Mouse (Mus musculus) embryonic facial prominence, embryonic 11.5 days (tissue): ENCODE data around the gene Hip1r. TPM values are rescaled to one million over a fixed set of nuclear protein-coding genes. Genes with fewer than 3 reads are reported as not detected.

ENCODE experiments used
- ATAC-seq: fragments of 200-750 bp; cut with Nextera tagmentation; replicated peaks from 2 replicates; pipeline ENCODE4 v1.8.0; 2017; ENCODE audit warnings: low read depth; ENCODE audit not compliant: insufficient number of reproducible peaks, low FRiP score, low TSS enrichment
- DNase-seq: peaks from one replicate; pipeline ENCODE4 v3.0.0-alpha.2; 2015; ENCODE audit warnings: low spot score
- H3K27ac ChIP-seq: fragments of 300-500 bp; sonication (generic); replicated peaks from 2 replicates; pipeline ENCODE4 v1.5.1; 2014; ENCODE audit warnings: mild to moderate bottlenecking, low read depth, low read length, control low read depth
- H3K27me3 ChIP-seq: fragments of 300-500 bp; sonication (generic); 2 replicates; pipeline ENCODE4 v1.6.1; 2014; ENCODE audit warnings: mild to moderate bottlenecking, low read length, moderate library complexity, mixed read lengths; ENCODE audit not compliant: control insufficient read depth, insufficient read depth
- H3K36me3 ChIP-seq: fragments of 300-500 bp; sonication (generic); replicated peaks from 2 replicates; pipeline ENCODE4 v1.6.1; 2014; ENCODE audit warnings: low read depth, mild to moderate bottlenecking, low read length, moderate library complexity, mixed read lengths; ENCODE audit not compliant: control insufficient read depth, insufficient read depth
- H3K4me1 ChIP-seq: fragments of 300-500 bp; sonication (generic); 2 replicates; pipeline ENCODE4 v1.6.1; 2014; ENCODE audit warnings: low read length, mixed read lengths; ENCODE audit not compliant: control insufficient read depth, insufficient read depth
- H3K4me2 ChIP-seq: fragments of 300-500 bp; sonication (generic); 2 replicates; pipeline ENCODE4 v1.6.1; 2014; ENCODE audit warnings: low read depth, mild to moderate bottlenecking, control low read depth, low read length, moderate library complexity
- H3K4me3 ChIP-seq: fragments of 300-500 bp; sonication (generic); 2 replicates; pipeline ENCODE4 v1.5.1; 2014; ENCODE audit warnings: low read depth, low read length, control low read depth
- H3K9ac ChIP-seq: fragments of 300-500 bp; sonication (generic); replicated peaks from 2 replicates; pipeline ENCODE4 v1.6.1; 2014; ENCODE audit warnings: mild to moderate bottlenecking, control low read depth, low read length
- H3K9me3 ChIP-seq: fragments of 300-500 bp; sonication (generic); replicated peaks from 2 replicates; pipeline ENCODE4 v1.6.1; 2016; ENCODE audit warnings: mild to moderate bottlenecking, low read length, inconsistent platforms, mixed read lengths; ENCODE audit not compliant: control insufficient read depth
- WGBS: fragments of 180-500 bp; shearing (Covaris S2); extraction: QIAGEN DNeasy Blood & Tissue Kit; methylation state at CpG from one replicate; pipeline ENCODE4 v1.1.7; 2014; 5-methylcytosine and 5-hydroxymethylcytosine counted together
- polyA plus RNA-seq: library from polyadenylated mRNA; unstranded; fragments of >200 nt; fragmentation: Nextera tagmentation; extraction: Ambion mirVana; gene quantifications from 2 replicates; pipeline ENCODE4 v1.2.1, GENCODE M21; 2014

Hip1r gene
- 3.0 and 5.0 TPM in 2 replicates for polyA plus RNA-seq

DNA sequence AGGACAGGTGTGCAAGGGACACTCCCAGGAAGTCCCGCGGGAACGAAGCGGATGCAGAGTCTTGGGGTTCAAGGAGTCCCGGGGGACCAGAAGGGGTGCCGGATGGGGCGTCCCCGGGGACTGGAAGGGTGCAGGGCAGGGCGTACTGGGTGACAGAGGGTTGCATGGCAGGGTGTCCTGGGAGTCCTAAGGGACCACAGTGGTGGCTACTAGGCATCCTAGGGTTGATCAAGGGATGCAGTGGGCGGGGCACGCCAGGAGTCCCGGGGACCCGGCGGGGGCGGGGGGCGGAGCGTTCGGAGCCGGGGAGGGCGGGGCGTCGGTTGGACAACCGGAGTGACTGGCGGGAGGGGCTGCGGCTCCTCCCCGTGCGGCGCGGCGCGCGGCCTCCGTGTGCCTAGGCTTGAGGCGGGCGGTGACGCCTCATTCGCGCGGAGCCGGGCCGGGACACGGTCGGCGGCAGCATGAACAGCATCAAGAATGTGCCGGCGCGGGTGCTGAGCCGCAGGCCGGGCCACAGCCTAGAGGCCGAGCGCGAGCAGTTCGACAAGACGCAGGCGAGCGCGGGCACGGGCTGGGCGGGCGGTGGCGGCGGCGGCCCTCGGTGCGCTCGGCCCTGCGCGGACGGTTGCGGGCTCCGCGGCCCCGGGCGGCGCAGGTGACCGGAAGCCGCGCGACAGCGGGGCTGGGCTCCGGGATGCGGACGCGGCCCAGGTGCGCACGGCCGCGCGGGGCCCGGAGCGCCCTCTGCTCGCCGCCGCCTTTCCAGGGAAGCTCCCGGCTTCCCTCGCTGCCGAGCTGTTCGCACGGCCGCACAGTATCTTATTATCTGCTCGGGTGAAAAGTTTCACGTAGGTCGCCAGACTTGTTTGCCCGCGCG, at the start of gene Hip1r:
Hip1r (plus strand) TSS at position 330 of the 880 bp plus-strand sequence.
- H3K4me3 ChIP-seq = peak within 1 kb of the TSS; percentile 71
- peak; percentile 73 for ATAC-seq
- no peaks in the 10 kb centered on the region for H3K36me3 ChIP-seq
- H3K4me2 ChIP-seq = peak within 1 kb of the TSS; percentile 96
- DNase-seq = peak; percentile 70
- under 1% methylated on average over 102 of the region's 106 CpGs for WGBS
- peaks cover 3% of the 10 kb centered on the region for H3K4me1 ChIP-seq
- peaks cover 4% of the 10 kb centered on the region for H3K27me3 ChIP-seq
- no peak within 1 kb of the TSS for H3K27ac ChIP-seq
- H3K9ac ChIP-seq = peak within 1 kb of the TSS; percentile 69
- H3K9me3 ChIP-seq = no peaks in the 10 kb centered on the region

GRCm38 (mm10) chr5:123927118-123927517, 46.3 kb upstream of the Hip1r start, which contains the start of gene Gm43518:
TSS of gene Gm43518 (plus strand) at chr5:123927418.
- H3K4me2 ChIP-seq = no peak within 1 kb of the TSS
- no peaks in the 10 kb centered on the region for H3K9me3 ChIP-seq
- peaks cover 7% of the 10 kb centered on the region; the same call in 1 of the 2 replicates for H3K36me3 ChIP-seq
- no peaks in the 10 kb centered on the region for H3K4me1 ChIP-seq
- no peak for ATAC-seq
- DNase-seq = no peak
- WGBS = 95% methylated on average over 9 of the region's 9 CpGs
- H3K4me3 ChIP-seq = no peak within 1 kb of the TSS
- no peak within 1 kb of the TSS for H3K27ac ChIP-seq
- no peak within 1 kb of the TSS for H3K9ac ChIP-seq
- H3K27me3 ChIP-seq = no peaks in the 10 kb centered on the region

GRCm38 (mm10) chr5:123930508-123930989, 42.9 kb upstream of the Hip1r start, which contains the start of gene Ccdc62:
TSS of gene Ccdc62 (plus strand) at chr5:123930679.
- peak within 1 kb of the TSS; percentile 67 for H3K4me2 ChIP-seq
- H3K27me3 ChIP-seq = no peaks in the 10 kb centered on the region
- WGBS = under 1% methylated on average over 56 of the region's 56 CpGs
- no peaks in the 10 kb centered on the region for H3K4me1 ChIP-seq
- peak; percentile 98 for DNase-seq
- no peaks in the 10 kb centered on the region for H3K36me3 ChIP-seq
- H3K27ac ChIP-seq = peak within 1 kb of the TSS; percentile 31; the same call in 1 of the 2 replicates
- peak; percentile 92 for ATAC-seq
- peak within 1 kb of the TSS; percentile 75 for H3K4me3 ChIP-seq
- H3K9me3 ChIP-seq = no peaks in the 10 kb centered on the region
- peak within 1 kb of the TSS; percentile 97 for H3K9ac ChIP-seq

DNA sequence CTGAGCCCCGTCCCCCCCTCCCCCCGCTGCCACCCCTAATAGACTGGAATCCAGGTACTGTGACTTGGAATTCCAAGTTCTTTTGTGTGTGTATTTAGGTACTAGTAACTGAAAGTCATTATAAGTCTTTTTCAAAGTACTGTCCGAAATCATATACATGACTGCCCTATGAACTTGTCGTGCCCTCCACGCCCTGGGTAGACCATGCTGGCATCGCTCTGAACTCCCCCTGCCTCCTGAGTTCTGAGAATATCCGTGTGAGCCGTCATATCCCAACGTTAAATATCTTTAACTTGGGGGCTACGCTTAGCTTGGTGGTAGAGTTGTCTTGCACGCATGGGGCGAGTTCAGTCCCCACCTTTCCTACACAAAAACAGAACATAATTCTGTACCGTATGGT, 42.3 kb upstream of the Hip1r start:
- H3K27ac ChIP-seq = no peak overlapping the region
- peak overlapping the region; percentile 67 for H3K4me2 ChIP-seq
- H3K4me3 ChIP-seq = peak overlapping the region; percentile 75
- no peaks in the 10 kb centered on the region for H3K4me1 ChIP-seq
- H3K9ac ChIP-seq = peak overlapping the region; percentile 97
- WGBS = 51% methylated on average over 13 of the region's 13 CpGs
- DNase-seq (no peak), ATAC-seq (no peak)
- no peaks in the 10 kb centered on the region for H3K27me3 ChIP-seq
- no peaks in the 10 kb centered on the region for H3K9me3 ChIP-seq
- no peaks in the 10 kb centered on the region for H3K36me3 ChIP-seq

DNA sequence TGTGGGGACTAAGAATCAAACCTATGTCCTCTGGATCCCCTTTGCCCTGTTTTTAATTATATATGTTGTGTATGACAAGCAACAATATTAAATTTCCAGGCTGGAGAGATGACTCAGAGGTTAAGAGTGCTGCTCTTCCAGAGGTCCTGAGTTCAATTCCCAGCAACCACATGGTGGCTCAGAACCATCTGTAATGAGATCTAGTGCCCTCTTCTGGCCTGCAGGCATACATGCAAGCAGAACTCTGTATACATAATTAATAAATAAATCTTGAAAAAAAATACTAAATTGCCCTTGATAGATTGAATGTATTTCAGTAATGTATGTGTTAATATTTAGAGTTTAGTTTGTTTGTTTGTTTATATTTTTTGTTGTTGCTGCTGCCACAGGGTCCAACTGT, 40.5 kb upstream of the Hip1r start:
- DNase-seq (no peak), ATAC-seq (no peak)
- Histone ChIP-seq H3K4me3 (no peak overlapping the region), H3K27ac (no peak overlapping the region), H3K27me3 (no peaks in the 10 kb centered on the region), H3K4me1 (no peaks in the 10 kb centered on the region), H3K9ac (no peak overlapping the region), H3K9me3 (no peaks in the 10 kb centered on the region), H3K36me3 (no peaks in the 10 kb centered on the region), H3K4me2 (no peak overlapping the region)

DNA sequence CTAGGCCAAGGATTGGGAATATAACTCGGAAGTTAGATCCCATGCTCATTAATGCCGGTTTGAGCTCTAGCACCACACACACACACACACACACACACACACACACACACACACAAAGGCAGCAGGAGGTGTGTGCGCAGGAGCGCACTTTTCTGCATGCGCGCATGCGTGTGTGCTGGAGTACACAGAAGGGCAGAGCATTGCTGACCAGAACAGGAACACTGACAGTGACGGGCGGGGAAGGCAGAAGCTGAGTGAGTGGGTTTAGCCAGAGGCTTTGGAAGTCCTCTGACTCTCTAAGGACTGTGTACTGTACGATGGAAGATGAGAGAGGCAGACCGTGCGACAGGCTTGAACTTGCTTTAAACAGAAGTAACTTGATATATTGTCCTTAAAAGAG, 39.9 kb upstream of the Hip1r start:
- no peaks in the 10 kb centered on the region for H3K27me3 ChIP-seq
- no peaks in the 10 kb centered on the region for H3K36me3 ChIP-seq
- H3K4me1 ChIP-seq = no peaks in the 10 kb centered on the region
- no peak overlapping the region for H3K4me2 ChIP-seq
- no peaks in the 10 kb centered on the region for H3K9me3 ChIP-seq
- H3K9ac ChIP-seq = no peak overlapping the region
- ATAC-seq (no peak), DNase-seq (no peak)
- no peak overlapping the region for H3K4me3 ChIP-seq
- WGBS = 85% methylated on average over 12 of the region's 12 CpGs
- no peak overlapping the region for H3K27ac ChIP-seq

GRCm38 (mm10) chr5:123933957-123934591, 39.4 kb upstream of the Hip1r start:
- no peak overlapping the region for H3K4me3 ChIP-seq
- ATAC-seq (no peak), DNase-seq (peak; percentile 63)
- H3K4me1 ChIP-seq = no peaks in the 10 kb centered on the region
- no peaks in the 10 kb centered on the region for H3K36me3 ChIP-seq
- H3K27me3 ChIP-seq = no peaks in the 10 kb centered on the region
- H3K9ac ChIP-seq = no peak overlapping the region; the same call in 1 of the 2 replicates
- H3K9me3 ChIP-seq = no peaks in the 10 kb centered on the region
- 43% methylated on average over 18 of the region's 18 CpGs for WGBS
- no peak overlapping the region for H3K4me2 ChIP-seq
- no peak overlapping the region for H3K27ac ChIP-seq

GRCm38 (mm10) chr5:123935931-123936330, 37.5 kb upstream of the Hip1r start:
- 88% methylated on average over 5 of the region's 5 CpGs for WGBS
- Histone ChIP-seq H3K27ac (no peak overlapping the region), H3K4me2 (no peak overlapping the region), H3K36me3 (no peaks in the 10 kb centered on the region), H3K4me3 (no peak overlapping the region), H3K9me3 (no peaks in the 10 kb centered on the region), H3K4me1 (no peaks in the 10 kb centered on the region), H3K27me3 (no peaks in the 10 kb centered on the region), H3K9ac (no peak overlapping the region)
- ATAC-seq (no peak), DNase-seq (no peak)
